Mouse (Mus musculus) duodenum, adult 2 months (tissue): ENCODE measurements around the gene Snx9. TPM values are rescaled to one million over a fixed set of nuclear protein-coding genes. Genes with fewer than 3 reads are reported as not detected.

Source experiments
- polyA plus RNA-seq: library from polyadenylated mRNA; depleted of rRNA; stranded (reverse); fragments of >200 nt; gene quantifications from 2 replicates; pipeline ENCODE4 v1.2.3, GENCODE M21; 2012; ENCODE audit warnings: low replicate concordance; rRNA removed

Gene Snx9
- 41.2 and 60.2 TPM in 2 replicates for polyA plus RNA-seq

DNA sequence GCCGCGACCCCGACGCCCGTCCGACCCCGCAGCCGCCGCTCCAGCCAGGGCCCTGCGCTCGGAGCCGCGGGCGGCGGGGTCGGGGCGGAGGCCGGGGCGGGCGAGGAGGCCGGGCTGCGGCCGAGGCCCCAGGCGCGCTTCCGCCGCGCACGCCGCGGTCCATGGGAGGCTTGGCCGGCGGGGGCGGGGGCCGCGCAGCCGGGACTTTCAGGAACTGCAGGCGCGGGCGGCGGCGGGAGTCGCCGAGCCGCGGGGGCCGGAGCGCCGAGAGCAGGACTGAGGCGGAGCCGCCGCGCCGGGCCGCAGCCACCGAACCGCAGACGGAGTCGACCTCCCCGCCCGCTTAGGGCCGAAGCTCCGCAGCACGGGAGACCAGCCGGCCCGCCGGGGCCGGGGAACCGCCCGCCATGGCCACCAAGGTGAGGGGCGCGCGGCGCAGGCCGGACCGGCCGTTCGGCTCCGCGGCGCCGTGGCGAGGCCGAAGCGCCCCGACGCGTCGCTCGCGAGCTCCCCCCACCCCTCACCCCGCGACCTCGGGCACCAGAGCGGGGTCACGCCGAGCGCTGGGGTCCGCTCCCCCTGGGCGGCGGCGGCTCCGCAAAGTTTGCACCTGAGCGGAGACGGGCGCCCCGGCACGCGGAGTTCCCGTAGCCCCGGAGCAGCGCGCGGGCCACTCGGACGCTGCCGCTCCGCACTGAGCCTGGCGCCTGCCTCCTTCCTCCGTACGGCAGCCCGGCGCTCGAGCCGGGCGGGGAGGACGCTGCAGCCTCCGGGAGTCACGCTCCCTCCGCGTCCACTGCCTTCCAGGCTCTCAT, at the start of gene Snx9:
Gene Snx9 (plus strand): TSS at position 202 of the 815 bp plus-strand sequence.

DNA sequence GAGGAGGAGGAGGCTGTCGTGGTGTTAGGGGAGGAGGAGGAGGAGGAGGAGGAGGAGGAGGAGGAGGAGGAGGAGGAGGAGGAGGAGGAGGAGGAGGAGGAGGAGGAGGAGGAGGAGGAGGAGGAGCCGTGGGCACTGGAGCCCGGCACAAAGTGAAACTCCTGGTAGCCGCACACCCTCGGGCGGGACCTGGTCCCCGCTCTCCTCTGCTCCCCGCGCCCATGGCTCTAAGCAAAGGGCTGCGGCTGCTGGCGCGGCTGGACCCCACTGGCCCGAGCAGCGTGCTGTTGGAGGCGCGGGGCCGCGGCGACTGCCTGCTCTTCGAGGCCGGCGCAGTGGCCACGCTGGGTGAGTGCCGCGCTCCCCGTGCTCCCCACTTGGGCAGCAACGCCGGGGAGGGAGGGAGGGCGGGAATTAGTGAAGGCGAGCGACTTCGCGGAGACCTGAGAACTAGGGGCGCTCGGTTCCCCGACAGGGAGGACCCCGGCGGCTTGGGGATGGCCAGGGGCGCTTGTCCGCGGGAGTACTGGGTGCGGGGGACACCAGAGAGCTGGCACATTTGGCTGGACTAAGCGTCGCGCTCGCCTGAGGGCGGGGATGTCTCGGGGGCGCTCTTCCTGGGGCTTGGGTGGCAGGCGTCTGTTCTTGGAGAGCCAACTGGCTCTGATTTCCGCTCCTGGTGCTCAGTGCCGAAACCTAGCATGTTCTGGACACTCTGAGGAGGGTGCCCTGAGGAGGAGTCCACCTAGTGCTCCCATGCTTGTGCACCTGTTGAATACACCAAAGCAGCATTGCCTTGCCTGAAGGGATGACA, 100.3 kb downstream of the Snx9 start, which contains the start of gene Synj2:
Gene Synj2 (plus strand): TSS at position 51 of the 814 bp plus-strand sequence.

Other genes starting within 250 kb of the Snx9 start
- 1.7 and 2.7 TPM in 2 replicates for gene Synj2, start 100.0 kb downstream of the Snx9 start, polyA plus RNA-seq
- 0.62 and 1.6 TPM in 2 replicates for gene Serac1, start 238.4 kb downstream of the Snx9 start, polyA plus RNA-seq
- gene Gtf2h5, start 238.5 kb downstream of the Snx9 start, polyA plus RNA-seq = 3.8 and 4.0 TPM in 2 replicates